Mouse (Mus musculus) neural tube, embryonic 10.5 days (tissue): Measurements from ENCODE around the gene Dscam.
A peak's percentile ranks its signal among the peaks of the same experiment; 100 is the strongest.
"Not testable (repeated sequence)": the region's sequence is repeated elsewhere in the genome, so short reads cannot be mapped to it uniquely, and the experiment has no call there.

Source experiments
- DNase-seq: peaks from one replicate; pipeline ENCODE4 v3.0.0-alpha.2; 2017; ENCODE audit warnings: low spot score; ENCODE audit errors: extremely low spot score

Gene Dscam

GRCm38 (mm10) chr16:96896510-96897133, 273.9 kb downstream of the Dscam start:
- DNase-seq: no peak

GRCm38 (mm10) chr16:96888036-96888435, 282.5 kb downstream of the Dscam start:
- no peak for DNase-seq

- DNase-seq: no peak
These were observed 284.7 kb downstream of the Dscam start for GRCm38 (mm10) chr16:96885817-96886216.

GRCm38 (mm10) chr16:96884590-96884989, 286.0 kb downstream of the Dscam start:
- not testable (repeated sequence) for DNase-seq

GRCm38 (mm10) chr16:96877271-96877670, 293.3 kb downstream of the Dscam start:
- no peak for DNase-seq

GRCm38 (mm10) chr16:96872799-96873198, 297.8 kb downstream of the Dscam start:
- DNase-seq: no peak

GRCm38 (mm10) chr16:96857571-96857970, 313.0 kb downstream of the Dscam start:
- DNase-seq: no peak

GRCm38 (mm10) chr16:96855060-96855459, 315.5 kb downstream of the Dscam start:
- no peak for DNase-seq

GRCm38 (mm10) chr16:96852383-96852782, 318.2 kb downstream of the Dscam start:
- DNase-seq: peak; percentile 32

GRCm38 (mm10) chr16:96848916-96849315, 321.6 kb downstream of the Dscam start:
- no peak for DNase-seq

GRCm38 (mm10) chr16:96846585-96846984, 324.0 kb downstream of the Dscam start:
- DNase-seq: no peak

GRCm38 (mm10) chr16:96846113-96846512, 324.4 kb downstream of the Dscam start:
- DNase-seq: no peak

GRCm38 (mm10) chr16:96845475-96846098, 325.0 kb downstream of the Dscam start:
- no peak for DNase-seq

GRCm38 (mm10) chr16:96843691-96844400, 326.7 kb downstream of the Dscam start:
- no peak for DNase-seq

GRCm38 (mm10) chr16:96842829-96843360, 327.7 kb downstream of the Dscam start:
- DNase-seq: no peak

- DNase-seq: peak; percentile 74
These were observed 350.9 kb downstream of the Dscam start for GRCm38 (mm10) chr16:96819649-96820048.

GRCm38 (mm10) chr16:96806298-96806697, 364.3 kb downstream of the Dscam start:
- no peak for DNase-seq

GRCm38 (mm10) chr16:96802636-96803035, 367.9 kb downstream of the Dscam start:
- DNase-seq: no peak

GRCm38 (mm10) chr16:96801650-96802237, 368.8 kb downstream of the Dscam start:
- no peak for DNase-seq

- DNase-seq: peak; percentile 26
These were observed 375.1 kb downstream of the Dscam start for GRCm38 (mm10) chr16:96795431-96795830.

- no peak for DNase-seq
These were observed 379.2 kb downstream of the Dscam start for GRCm38 (mm10) chr16:96791307-96791706.

- no peak for DNase-seq
These were observed 382.3 kb downstream of the Dscam start for GRCm38 (mm10) chr16:96788286-96788685.
